Mouse (Mus musculus): ENCODE data around the gene Spg11. TPM values are rescaled to one million over a fixed set of nuclear protein-coding genes. Genes with fewer than 3 reads are reported as not detected.
A peak's percentile ranks its signal among the peaks of the same experiment; 100 is the strongest.

Spg11 gene
- 10 to 100 TPM; 10.2 to 11.3 TPM for total RNA-seq (2021)

DNA sequence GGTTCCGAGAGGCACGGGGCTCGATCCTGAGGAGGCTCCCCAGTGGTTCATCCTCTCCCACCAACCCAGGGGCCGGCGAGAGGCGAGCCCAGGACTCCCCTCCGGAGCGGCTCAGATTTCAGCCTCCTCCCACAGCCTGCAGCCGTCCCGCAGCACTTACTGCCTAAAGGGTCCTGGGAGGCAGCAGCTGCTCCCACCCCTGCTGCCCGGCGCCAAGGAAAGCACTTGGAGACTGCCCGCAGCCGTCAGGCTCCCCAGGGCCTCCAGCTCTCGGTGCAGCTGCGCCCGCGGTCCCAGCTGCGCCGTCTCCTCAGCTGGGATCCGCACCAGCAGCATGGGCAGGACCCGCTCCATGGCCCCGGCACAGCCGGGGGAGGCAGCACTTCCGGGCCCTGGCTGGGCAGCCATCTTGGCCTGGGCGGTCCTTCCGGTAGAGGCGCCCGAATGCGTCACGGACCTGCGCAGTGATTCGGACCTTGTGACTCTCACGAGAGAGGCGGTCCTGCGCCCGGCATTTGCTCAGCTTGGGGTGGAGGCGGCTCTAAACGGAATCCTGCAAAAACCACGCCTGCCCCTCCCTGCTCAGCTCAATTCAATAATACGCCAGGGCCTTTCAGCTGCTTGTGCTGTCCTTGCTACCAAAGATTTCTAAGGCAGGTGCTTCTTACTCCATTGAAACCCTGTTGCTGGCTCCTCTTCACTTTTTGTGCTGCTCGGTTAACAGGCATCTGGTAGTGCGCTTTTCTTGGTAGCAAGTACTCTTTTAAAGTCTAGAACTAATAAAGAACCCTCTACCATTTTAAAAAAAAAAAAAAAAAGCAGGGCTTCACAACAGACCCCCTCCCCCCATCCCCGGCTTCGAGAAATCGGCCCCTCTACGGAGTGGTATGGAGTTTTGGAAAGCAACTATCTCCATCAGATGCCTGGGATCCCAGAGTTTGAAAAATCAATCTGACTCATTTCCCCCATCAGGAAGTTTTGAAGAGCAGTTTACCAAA is at the start of gene Spg11:
Gene Spg11, minus strand, starts transcription at position 426 of the 998 bp plus-strand sequence.
- intact Hi-C loops (cut with DNase I), result loop anchor here (1.0 kb wide), 1 partner anchor 29 kb away; the partner anchor contains the start of gene B2m
- DNase-seq (ENCODE audit: low spot score), result peak; percentile 97

DNA sequence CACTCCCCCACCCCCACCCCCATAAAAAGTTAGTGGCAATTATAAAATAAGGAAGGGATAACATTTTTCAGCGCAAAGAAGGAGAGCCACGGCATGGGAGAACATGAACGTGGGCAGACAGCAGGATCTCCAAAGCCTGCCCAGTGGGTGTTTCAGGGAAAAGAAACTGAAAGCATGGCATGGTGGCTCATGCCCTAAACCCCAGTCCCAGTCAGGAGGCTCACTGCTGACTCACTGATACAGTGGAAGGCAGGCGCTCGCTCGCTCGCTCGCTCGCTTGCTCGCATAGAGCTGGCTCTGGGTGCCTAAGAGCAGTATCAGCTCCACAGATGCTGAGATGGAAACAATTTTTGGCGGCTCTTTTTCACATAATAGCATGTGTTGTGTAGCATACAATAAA is 46.1 kb upstream of the Spg11 start:
- intact Hi-C loops (cut with DNase I), result no loop called here
- no peak for DNase-seq (ENCODE audit: low spot score)

DNA sequence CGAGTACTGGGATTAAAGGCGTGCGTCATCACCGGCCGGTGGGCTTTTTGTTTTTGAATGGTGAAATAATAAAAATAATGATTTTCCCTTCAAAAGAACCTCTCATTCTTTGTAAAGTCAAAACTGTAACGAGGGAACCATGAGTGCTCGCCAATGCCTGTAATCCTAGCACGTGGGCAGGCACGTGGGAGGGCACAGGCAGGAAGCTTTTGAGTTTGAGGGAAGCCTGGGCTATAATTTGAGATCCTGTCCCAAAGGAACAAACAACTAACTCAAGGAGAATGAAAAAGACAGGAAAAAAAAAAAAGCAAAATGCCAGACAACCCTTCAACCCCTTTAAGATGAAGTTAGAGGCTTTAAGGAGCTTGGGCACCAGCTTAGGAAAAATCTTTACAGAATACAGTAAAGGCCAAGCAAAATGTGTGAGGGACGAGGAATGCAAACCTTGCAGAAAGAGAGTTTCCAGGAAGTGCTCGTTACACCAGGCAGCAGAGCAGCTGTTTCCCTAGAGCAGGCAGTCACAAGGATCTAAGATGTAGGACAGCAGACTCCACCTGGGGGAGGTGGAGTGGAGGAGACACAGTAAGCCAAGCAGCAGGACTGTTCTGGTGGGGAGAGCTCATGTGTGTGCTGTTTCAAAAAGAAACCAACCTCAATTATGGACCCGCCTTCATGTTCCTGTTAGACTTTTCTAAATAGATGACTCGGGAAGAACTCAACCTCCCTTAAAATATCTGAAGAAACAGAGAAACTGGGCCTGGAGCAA is 45.4 kb upstream of the Spg11 start:
- intact Hi-C loops (cut with DNase I), result no loop called here
- no peak for DNase-seq (ENCODE audit: low spot score)

DNA sequence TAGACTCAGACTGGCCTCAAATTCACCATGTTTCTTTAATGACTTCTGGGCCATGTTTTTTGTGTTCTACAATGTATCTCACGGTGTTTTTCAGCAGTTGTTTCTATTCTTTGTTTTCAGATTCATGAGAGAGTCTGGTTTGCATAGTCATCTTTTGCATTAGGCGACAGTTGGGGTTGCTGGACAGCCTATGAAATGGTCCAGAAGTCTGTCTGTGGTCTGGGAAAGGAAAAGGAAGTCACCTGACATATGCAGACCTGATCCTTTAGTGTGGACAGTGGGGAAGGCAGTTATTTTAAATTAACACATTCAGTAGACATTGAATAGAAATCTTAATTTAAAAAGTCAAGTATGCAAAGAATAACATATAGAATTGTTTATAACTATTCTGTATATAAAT is 44.3 kb upstream of the Spg11 start:
- intact Hi-C loops (cut with DNase I), result no loop called here
- no peak for DNase-seq (ENCODE audit: low spot score)

DNA sequence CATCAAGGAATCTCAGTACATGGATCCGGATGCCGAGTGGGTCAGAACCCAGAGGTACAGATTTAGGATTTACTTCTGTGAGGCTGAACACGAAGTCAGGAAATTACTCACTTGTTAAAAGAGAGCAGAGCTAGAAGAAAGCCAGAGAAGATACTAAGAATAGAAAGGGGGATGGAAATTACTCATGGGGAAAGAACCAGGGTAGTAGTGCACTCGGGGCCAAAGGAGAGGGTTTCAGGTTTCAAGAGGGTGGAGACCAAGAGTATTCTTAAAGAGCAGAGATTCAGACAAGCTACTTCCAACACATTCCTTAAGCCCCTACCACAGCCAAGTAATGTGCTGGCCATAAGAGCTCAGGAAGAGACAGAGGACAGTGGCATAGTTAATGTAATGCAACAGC is 43.4 kb upstream of the Spg11 start:
- no peak for DNase-seq (ENCODE audit: low spot score)
- intact Hi-C loops (cut with DNase I), result loop anchor here (2.0 kb wide), 1 partner anchor 41 kb away; no protein-coding TSS in a partner anchor

DNA sequence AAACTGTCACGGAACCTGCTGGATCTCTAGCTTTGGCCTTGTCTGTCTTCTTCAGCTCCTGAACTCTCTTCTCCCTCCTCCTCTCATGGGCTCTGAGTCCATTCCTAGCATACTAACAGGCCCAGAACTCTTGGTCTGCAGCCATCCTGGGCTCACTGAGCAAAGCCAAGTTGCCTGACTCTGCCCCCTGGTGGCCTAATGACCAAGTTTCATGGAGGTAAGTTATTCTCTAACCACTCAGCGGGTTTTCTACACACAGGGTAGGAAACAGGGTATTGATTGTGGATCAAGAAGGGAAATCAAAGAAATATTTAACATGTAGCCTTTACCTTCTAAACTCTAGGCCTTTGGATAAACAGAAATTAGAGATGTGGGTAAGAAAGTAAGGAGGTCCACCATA is 42.5 kb upstream of the Spg11 start, which contains the start of gene Trim69:
Gene Trim69, plus strand, starts transcription at position 21 of the 400 bp plus-strand sequence.
- intact Hi-C loops (cut with DNase I), result loop anchor here (1.0 to 2.0 kb wide), 2 partner anchors 40 to 90 kb away; no protein-coding TSS in a partner anchor
- peak; percentile 63 for DNase-seq (ENCODE audit: low spot score)

DNA sequence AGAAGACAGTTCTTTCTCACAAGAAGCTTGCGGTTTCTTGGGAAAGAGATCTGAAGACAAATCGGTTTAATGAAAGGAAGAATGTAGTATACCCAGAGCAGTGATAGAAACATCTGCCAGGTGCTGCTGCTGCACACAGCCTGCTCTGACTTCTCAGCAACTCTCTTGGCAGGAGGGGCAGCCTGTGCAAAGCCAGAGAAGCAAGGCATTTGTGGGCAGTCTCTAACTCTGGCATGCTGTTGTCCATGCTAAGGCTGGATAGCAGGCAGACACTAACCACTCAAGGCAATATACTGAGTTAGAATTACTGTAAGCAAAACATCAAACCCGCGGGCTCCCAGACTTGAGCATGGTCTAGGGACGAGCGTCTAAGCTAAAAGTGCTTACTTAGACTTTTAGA is 41.5 kb upstream of the Spg11 start:
- DNase-seq (ENCODE audit: low spot score), result no peak
- intact Hi-C loops (cut with DNase I), result loop anchor here (1.0 to 2.0 kb wide), 2 partner anchors 39 to 89 kb away; no protein-coding TSS in a partner anchor

DNA sequence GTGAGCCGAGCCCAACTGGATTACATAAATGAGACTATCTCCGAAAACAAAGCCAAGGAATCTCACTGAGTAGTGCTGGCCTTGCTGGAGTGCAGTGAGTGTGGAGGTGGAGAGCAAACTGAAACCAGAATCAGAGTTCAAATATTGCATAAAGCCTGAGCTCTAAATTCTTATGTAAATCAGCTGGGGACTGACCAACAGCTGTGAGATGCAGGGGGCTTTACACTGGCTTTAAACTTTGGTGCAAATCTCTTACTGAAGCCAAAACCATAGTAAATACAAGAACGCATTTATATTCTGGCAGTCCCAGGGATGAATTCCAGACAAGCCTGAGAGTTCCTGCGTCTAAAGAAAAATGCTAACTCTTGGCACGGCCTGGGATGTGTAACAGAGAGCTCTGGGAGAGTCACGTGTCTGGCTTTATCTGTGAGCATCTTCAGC is 40.2 kb upstream of the Spg11 start:
- intact Hi-C loops (cut with DNase I), result no loop called here
- DNase-seq (ENCODE audit: low spot score), result no peak

DNA sequence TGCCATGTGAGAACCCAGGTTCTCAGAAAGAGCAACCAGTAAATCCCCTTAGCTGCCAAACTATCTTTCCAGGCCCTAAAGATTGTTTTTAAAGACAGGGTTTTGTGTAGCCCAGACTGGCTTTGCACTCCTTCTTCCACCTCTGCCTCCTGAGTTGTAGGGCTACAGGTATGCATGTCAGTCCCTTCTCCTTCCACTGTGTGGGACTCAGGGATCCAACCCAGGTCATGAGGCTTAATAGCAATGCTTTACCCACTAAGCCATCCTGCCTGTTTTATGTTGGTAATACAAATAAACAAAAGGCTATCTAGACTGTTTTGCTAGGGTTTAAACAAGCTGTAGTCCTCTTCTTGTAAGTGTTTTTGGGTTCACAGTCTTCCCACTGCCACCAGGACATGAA is 39.4 kb upstream of the Spg11 start:
- no peak for DNase-seq (ENCODE audit: low spot score)
- intact Hi-C loops (cut with DNase I), result no loop called here

DNA sequence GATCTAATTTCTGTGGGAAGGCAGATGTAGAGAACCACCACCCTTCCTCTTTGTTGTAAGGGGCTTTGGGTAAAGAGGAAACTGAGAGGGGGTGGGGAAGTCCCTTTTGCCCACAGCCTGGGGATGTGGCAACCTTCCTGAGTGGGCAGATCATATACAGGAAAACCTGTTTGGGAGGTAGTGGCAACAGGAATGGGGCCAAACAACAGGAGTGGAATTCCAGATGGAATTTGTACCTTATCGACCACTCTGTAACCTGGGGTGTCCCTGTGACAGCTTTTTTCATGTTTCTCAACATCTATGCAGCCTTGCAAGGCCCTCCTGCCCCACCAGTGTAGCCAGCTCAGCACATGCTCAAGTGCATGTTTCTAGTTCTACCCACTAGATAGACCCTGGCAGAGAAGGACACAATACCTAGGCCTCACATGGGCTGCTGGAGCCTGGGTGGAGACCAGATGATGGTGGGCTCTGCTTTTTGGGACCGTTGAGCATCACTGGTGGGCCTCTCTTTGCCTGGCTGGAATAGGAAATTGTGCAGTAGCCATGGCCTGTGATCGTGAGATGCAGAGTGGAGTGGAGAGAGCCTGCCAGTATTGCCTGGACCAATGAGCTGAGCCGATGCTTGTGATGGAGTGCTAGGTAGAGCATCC is 38.0 kb upstream of the Spg11 start:
- intact Hi-C loops (cut with DNase I), result no loop called here
- no peak for DNase-seq (ENCODE audit: low spot score)

DNA sequence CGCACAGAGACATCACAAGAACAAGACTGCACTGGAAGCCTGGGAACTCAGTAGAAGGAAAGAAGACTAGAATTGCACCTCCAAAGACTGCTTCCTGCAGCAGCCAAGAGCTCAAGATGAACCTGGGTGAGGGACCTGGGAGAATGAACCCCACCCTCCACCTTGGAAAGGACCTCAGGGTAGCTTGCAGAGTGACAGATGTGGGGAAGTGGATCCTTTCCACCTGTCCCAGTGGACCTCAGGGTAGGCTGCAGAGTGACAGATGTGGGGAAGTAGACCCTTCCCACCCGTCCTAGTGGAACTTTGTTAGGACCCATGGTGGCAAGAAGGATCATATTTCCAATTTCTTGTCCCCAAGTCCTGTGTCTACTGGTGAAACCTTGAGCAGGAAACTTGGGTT is 37.1 kb upstream of the Spg11 start:
- DNase-seq (ENCODE audit: low spot score), result no peak
- intact Hi-C loops (cut with DNase I), result no loop called here

DNA sequence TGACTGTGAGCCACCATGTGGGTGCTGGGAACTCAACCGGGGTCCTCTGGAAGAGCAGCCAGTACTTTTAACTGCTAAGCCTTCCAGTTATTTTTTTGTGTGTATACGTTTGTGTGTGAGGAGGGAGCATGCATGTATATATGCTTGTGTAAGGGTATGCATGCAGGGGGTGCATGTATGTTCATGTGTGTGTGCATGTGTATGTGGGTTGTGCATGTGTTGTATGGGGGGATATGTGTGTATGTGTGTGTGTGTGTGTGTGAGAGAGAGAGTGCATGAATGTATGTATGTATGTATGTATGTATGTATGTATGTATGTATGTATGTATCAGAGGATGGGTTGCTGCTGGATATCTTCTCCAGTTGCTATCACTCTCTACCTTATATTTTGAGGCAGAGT is 36.3 kb upstream of the Spg11 start:
- intact Hi-C loops (cut with DNase I), result no loop called here
- no peak for DNase-seq (ENCODE audit: low spot score)

DNA sequence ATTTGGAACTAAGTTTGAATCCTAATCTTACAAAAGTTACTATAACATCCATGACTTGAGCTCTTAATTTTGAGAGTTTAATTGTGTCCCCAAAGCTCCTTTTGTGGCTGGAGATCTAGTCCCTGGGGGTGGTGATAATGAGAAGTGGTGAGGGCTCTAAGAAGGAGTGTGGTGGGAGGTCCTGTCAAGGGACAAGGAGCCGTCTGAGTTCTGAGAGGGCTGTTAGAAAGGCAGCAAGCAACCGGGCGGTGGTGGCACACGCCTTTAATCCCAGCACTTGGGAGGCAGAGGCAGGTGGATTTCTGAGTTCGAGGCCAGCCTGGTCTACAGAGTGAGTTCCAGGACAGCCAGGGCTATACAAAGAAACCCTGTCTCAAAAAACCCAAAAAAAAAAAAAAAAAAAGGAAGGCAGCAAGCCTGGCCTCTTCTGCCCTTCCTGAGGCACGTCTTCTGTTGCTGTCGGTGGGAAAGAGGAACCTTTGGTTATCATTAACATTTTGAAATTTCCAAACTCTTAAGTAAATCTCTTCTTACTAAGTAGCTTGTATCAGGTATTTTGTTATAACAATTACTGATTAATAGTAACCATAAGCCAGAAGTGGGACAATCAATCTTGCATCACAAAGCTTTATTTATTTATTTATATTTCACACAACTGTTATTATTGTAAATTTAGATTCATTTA is 35.6 kb upstream of the Spg11 start:
- intact Hi-C loops (cut with DNase I), result no loop called here
- DNase-seq (ENCODE audit: low spot score), result no peak

DNA sequence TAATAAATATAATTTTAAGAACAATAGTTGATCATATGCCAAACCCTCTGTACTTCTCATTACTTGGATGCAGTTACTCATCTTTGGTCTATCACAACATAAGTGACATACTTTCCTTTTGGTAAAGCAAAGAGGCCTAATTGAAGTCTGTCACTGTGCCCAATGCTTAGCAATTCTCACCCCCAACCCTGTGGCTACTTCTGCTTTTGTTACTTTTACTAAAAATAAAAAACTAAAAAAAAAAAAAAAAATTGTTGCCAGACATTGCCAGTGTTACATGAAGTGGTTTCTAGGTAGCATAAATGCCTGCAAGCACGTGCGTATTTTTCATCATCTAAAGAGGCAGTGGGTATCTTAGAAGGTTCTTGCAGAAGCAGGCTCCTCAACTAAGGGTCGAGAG is 34.7 kb upstream of the Spg11 start:
- intact Hi-C loops (cut with DNase I), result no loop called here
- no peak for DNase-seq (ENCODE audit: low spot score)

DNA sequence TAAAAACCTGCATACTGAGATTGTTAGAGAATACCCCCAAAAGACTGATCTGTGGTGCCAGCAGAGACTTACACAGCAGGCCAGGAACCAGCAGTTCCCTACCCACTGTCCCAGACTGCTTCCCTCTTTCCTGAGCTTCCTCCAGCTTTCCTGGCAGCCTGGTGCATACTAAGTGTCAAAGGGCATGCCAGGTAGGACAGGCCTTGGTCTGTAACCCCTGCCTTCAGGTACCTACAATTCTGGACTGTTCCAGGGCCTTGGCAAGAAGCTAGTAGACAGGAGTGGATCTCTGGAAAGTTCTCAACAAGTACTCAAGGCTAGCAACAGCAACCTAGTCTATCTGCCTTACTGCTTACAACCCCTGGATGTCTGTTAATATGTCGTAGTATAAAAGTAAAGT is 33.0 kb upstream of the Spg11 start:
- DNase-seq (ENCODE audit: low spot score), result no peak
- intact Hi-C loops (cut with DNase I), result no loop called here

DNA sequence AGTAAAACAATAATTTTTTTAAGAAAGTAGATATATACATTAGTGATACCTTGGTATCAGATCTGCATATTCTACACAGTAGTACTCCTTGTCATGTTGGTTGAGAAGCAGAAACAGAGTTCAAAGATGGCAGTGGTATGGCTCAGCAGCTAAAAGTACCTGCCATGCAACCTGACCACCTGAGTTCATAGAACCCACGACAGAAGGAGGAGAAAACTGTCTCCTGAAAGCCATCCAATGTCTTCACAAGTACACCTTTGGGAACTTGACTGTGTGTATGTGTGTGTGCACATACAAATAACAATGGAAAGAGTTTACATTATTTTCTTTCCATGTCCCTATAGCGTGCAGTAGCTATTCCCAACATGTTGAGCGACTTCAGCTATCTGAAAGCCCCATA is 31.5 kb upstream of the Spg11 start:
- intact Hi-C loops (cut with DNase I), result no loop called here

DNA sequence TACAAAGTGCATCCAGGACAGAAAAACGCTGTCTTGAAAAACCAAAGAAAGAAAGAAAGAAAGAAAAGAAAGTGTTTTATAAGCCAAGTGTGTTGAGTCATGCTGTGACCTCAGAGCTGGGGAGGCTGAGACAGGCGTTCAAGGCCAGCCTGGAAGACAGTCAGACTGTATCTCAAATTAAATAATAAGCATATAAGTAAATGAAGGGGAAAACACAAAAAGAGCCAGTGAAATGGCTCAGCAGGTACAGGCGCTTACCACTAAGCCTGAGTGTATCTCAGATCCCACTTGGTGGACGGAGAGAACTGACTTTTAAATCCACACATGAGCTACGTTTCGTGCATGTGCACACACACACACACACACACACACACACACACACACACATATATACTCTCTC is 31.1 kb upstream of the Spg11 start:
- no peak for DNase-seq (ENCODE audit: low spot score)
- intact Hi-C loops (cut with DNase I), result no loop called here

More for the DNA sequence above, 31.5 kb upstream of the Spg11 start:
- no peak for DNase-seq (ENCODE audit: low spot score)

DNA sequence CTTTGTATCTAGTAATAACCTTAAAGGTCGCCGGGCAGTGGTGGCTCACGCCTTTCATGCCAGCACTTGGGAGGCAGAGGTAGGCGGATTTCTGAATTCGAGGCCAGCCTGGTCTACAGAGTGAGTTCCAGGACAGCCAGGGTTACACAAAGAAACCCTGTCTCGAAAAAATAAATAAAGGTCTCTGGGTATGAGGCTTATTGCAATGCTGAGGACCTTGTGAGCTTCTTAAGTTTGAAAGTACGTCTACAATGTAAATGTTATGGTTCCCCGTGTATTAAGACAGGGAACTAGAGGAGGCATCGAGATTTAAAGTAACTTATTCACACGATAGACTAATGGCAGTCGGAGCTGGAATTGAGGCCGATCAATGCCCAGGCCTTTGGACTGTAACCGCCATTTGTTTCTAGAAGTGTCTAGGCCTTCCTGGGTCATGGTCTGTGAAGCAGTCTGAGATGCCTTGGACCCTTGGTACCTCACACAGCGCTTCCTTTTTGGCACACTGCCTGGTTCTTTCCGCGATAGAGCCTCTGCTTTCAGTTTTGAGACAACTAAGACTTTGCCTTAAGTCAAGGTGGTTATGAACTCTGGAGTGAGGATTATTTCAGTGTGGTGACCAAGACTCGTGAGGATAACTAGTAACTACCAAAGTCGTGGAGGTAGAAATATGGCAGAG is 30.2 kb upstream of the Spg11 start:
- DNase-seq (ENCODE audit: low spot score), result peak; percentile 41
- intact Hi-C loops (cut with DNase I), result no loop called here

Measured in heart, postnatal 25 days (tissue).